Mouse (Mus musculus) embryonic facial prominence, embryonic 14.5 days (tissue): ENCODE measurements around the gene Hspbap1. TPM values are rescaled to one million over a fixed set of nuclear protein-coding genes. Genes with fewer than 3 reads are reported as not detected.

ENCODE experiments used
- polyA plus RNA-seq: library from polyadenylated mRNA; unstranded; fragments of >200 nt; fragmentation: Nextera tagmentation; extraction: Ambion mirVana; gene quantifications from 2 replicates; pipeline ENCODE4 v1.2.1, GENCODE M21; 2014

The Hspbap1 gene
- polyA plus RNA-seq, 1 experiment from 2014 or later = 13.9 TPM

Other genes starting within 250 kb of the Hspbap1 start
- gene Sema5b, start 229.2 kb upstream of the Hspbap1 start, polyA plus RNA-seq = 5.5 and 8.0 TPM in 2 replicates
- 21.9 and 23.9 TPM in 2 replicates for gene Dirc2, start 1.0 kb upstream of the Hspbap1 start, polyA plus RNA-seq
- 1.2 and 1.3 TPM in 2 replicates for gene Parp14, start 101.2 kb downstream of the Hspbap1 start, polyA plus RNA-seq
- gene Parp9, start 168.1 kb downstream of the Hspbap1 start, polyA plus RNA-seq = 5.4 and 6.1 TPM in 2 replicates
- 4.3 and 4.5 TPM in 2 replicates for gene Dtx3l, start 168.8 kb downstream of the Hspbap1 start, polyA plus RNA-seq
- 40.4 and 42.0 TPM in 2 replicates for gene Kpna1, start 208.4 kb downstream of the Hspbap1 start, polyA plus RNA-seq